Mouse (Mus musculus) kidney, embryonic 14.5 days (tissue): ENCODE measurements around the gene Spata7. TPM values are rescaled to one million over a fixed set of nuclear protein-coding genes. Genes with fewer than 3 reads are reported as not detected.
"Not testable (repeated sequence)": the region's sequence is repeated elsewhere in the genome, so short reads cannot be mapped to it uniquely, and the experiment has no call there.

Source experiments
- ATAC-seq: fragments of 200-750 bp; cut with Nextera tagmentation; 2 replicates; pipeline ENCODE4 v1.8.0; 2017; ENCODE audit warnings: moderate number of reproducible peaks, mild to moderate bottlenecking, moderate TSS enrichment, moderate library complexity; ENCODE audit not compliant: low FRiP score, low TSS enrichment
- H3K27ac ChIP-seq: fragments of 300-500 bp; sonication (generic); 2 replicates; pipeline ENCODE4 v1.5.1; 2014; ENCODE audit warnings: low read depth, mild to moderate bottlenecking, low read length, moderate library complexity, mixed read lengths
- H3K27me3 ChIP-seq: fragments of 300-500 bp; sonication (generic); 2 replicates; pipeline ENCODE4 v1.6.1; 2014; ENCODE audit warnings: mild to moderate bottlenecking, low read length; ENCODE audit not compliant: control insufficient read depth, insufficient read depth
- H3K36me3 ChIP-seq: fragments of 300-500 bp; sonication (generic); 2 replicates; pipeline ENCODE4 v1.6.1; 2014; ENCODE audit warnings: low read length, mixed read lengths; ENCODE audit not compliant: control insufficient read depth, insufficient read depth
- H3K4me1 ChIP-seq: fragments of 300-500 bp; sonication (generic); 2 replicates; pipeline ENCODE4 v1.6.1; 2014; ENCODE audit warnings: low read length, mixed read lengths; ENCODE audit not compliant: control insufficient read depth, insufficient read depth
- H3K4me2 ChIP-seq: fragments of 300-500 bp; sonication (generic); replicated peaks from 2 replicates; pipeline ENCODE4 v1.6.1; 2014; ENCODE audit warnings: low read depth, mild to moderate bottlenecking, low read length
- H3K4me3 ChIP-seq: fragments of 300-500 bp; sonication (generic); 2 replicates; pipeline ENCODE4 v1.5.1; 2014; ENCODE audit warnings: mild to moderate bottlenecking, low read length
- H3K9ac ChIP-seq: fragments of 300-500 bp; sonication (generic); 2 replicates; pipeline ENCODE4 v1.6.1; 2014; ENCODE audit warnings: low read depth, mild to moderate bottlenecking, low read length, moderate library complexity
- H3K9me3 ChIP-seq: fragments of 300-500 bp; sonication (generic); 2 replicates; pipeline ENCODE4 v1.6.1; 2016; ENCODE audit warnings: low read length; ENCODE audit not compliant: control insufficient read depth
- WGBS: fragments of 180-500 bp; shearing (Covaris S2); extraction: QIAGEN DNeasy Blood & Tissue Kit; methylation state at CpG from one replicate; pipeline ENCODE4 v1.1.7; 2014; 5-methylcytosine and 5-hydroxymethylcytosine counted together
- polyA plus RNA-seq: library from polyadenylated mRNA; unstranded; fragments of >200 nt; fragmentation: Nextera tagmentation; extraction: Ambion mirVana; gene quantifications from 2 replicates; pipeline ENCODE4 v1.2.1, GENCODE M21; 2014

The Spata7 gene
- polyA plus RNA-seq, 1 experiment from 2014 or later = 18.6 TPM

GRCm38 (mm10) chr12:98614910-98615508 is 12.9 kb upstream of the Spata7 start:
- H3K27me3 ChIP-seq = no peaks in the 10 kb centered on the region
- no peak overlapping the region for H3K4me2 ChIP-seq
- 33% methylated on average over 3 of the region's 3 CpGs for WGBS

DNA sequence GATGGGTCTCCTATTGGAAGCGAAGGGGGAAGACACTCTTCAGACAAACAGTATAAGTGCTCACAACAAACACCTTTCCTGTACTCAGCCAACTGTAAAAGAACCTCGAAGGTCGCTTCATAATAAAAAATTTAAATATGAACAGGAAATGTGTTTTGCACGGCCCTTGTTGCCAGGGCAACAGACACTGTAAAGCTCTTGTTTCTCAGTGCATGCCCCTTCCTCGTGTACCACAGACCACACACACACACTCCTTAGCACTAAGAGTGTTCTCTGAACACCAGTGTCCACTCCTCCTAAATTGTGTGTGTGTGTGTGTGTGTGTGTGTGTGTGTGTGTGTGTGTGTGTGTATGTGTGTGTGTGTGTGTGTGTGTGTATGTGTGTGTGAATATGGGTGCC is 12.2 kb upstream of the Spata7 start:
- no peak overlapping the region for H3K27ac ChIP-seq
- H3K9ac ChIP-seq = no peak overlapping the region
- no peaks in the 10 kb centered on the region for H3K4me1 ChIP-seq
- no peak overlapping the region for H3K4me2 ChIP-seq
- 44% methylated on average over 5 of the region's 5 CpGs for WGBS
- no peaks in the 10 kb centered on the region for H3K36me3 ChIP-seq
- H3K27me3 ChIP-seq = no peaks in the 10 kb centered on the region
- H3K4me3 ChIP-seq = no peak overlapping the region
- no peak for ATAC-seq
- no peaks in the 10 kb centered on the region for H3K9me3 ChIP-seq

More at GRCm38 (mm10) chr12:98614910-98615508, 12.9 kb upstream of the Spata7 start:
- H3K36me3 ChIP-seq = no peaks in the 10 kb centered on the region
- H3K4me3 ChIP-seq = no peak overlapping the region
- H3K9ac ChIP-seq = no peak overlapping the region
- ATAC-seq = no peak
- no peak overlapping the region for H3K27ac ChIP-seq
- H3K9me3 ChIP-seq = no peaks in the 10 kb centered on the region
- H3K4me1 ChIP-seq = no peaks in the 10 kb centered on the region

- H3K9me3 ChIP-seq = no peaks in the 10 kb centered on the region
- no peak overlapping the region for H3K27ac ChIP-seq
- WGBS = 58% methylated on average over 2 of the region's 2 CpGs
- H3K4me3 ChIP-seq = no peak overlapping the region
- H3K9ac ChIP-seq = no peak overlapping the region
- ATAC-seq = no peak
- no peak overlapping the region for H3K4me2 ChIP-seq
- no peaks in the 10 kb centered on the region for H3K4me1 ChIP-seq
- no peaks in the 10 kb centered on the region for H3K27me3 ChIP-seq
- H3K36me3 ChIP-seq = no peaks in the 10 kb centered on the region
These were observed 8.5 kb upstream of the Spata7 start for GRCm38 (mm10) chr12:98619496-98619895.

DNA sequence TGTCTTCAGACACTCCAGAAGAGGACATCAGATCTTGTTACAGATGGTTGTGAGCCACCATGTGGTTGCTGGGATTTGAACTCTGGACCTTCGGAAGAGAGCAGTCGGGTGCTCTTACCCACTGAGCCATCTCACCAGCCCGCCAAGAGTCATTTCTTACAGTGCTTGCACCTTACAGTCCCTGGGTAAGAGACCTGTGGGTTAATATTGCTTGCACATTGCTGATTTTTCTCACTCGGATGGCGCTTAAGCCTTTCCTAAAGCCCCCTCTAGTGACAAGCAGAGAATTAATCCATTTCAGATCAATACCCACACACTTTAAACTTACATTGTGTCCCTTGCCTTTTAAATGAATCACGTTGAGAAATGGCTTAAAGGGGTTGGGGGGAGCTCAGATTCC is 7.0 kb upstream of the Spata7 start:
- not testable (repeated sequence) for H3K4me1 ChIP-seq, H3K36me3 ChIP-seq, H3K9ac ChIP-seq, H3K4me2 ChIP-seq, H3K27me3 ChIP-seq, ATAC-seq, H3K9me3 ChIP-seq, H3K4me3 ChIP-seq, H3K27ac ChIP-seq
- WGBS = 46% methylated on average over 6 of the region's 6 CpGs

- 88% methylated on average over 10 of the region's 10 CpGs for WGBS
- not testable (repeated sequence) for H3K4me3 ChIP-seq, ATAC-seq, H3K36me3 ChIP-seq, H3K27ac ChIP-seq, H3K27me3 ChIP-seq, H3K4me2 ChIP-seq, H3K9me3 ChIP-seq, H3K4me1 ChIP-seq, H3K9ac ChIP-seq
These were observed 4.7 kb upstream of the Spata7 start for GRCm38 (mm10) chr12:98623266-98623665.

DNA sequence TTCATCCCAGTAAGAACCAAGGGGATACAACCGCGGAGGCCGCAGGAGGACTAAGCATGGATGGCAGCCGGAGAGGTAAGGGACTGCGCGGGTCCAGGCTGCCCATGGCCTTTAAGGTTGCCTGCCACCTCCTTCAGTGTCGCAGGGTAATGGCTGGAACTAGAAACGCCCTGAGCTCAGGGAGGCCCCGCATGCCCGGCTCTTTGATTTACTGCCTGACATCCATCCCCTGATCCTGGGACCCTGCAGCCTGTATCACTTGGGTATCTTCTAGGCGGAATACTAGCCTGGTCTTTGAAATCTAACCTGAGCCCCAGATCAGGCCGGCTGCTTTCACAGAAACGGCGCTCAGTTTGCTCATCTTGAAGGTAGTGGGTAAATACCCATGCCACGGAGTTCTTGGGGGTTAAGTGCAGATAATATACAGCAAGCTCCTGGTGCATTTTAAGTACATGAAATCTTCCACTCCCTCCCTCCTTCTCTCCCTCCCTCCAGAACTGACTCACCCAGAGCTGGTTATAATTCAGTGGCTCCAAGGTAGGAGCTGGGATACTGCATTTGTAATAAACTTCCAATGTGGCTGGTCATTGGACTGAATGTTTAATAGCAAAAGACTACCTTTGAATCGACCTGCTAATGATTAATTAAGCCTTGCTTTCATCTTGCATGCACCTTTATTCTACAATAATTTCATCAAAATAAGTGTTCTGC is 458 bp downstream of the Spata7 start:
- peak; percentile 93 for ATAC-seq
- Histone ChIP-seq H3K36me3 (no peaks in the 10 kb centered on the region; the same call in 1 of the 2 replicates), H3K9me3 (peaks cover 4% of the 10 kb centered on the region), H3K27ac (no peak overlapping the region; the same call in 1 of the 2 replicates), H3K27me3 (no peaks in the 10 kb centered on the region), H3K4me2 (peak overlapping the region; percentile 43), H3K4me1 (peaks cover 4% of the 10 kb centered on the region; the same call in 1 of the 2 replicates), H3K9ac (peak overlapping the region; percentile 66), H3K4me3 (peak overlapping the region; percentile 84)
- 1% methylated on average over 16 of the region's 16 CpGs for WGBS

DNA sequence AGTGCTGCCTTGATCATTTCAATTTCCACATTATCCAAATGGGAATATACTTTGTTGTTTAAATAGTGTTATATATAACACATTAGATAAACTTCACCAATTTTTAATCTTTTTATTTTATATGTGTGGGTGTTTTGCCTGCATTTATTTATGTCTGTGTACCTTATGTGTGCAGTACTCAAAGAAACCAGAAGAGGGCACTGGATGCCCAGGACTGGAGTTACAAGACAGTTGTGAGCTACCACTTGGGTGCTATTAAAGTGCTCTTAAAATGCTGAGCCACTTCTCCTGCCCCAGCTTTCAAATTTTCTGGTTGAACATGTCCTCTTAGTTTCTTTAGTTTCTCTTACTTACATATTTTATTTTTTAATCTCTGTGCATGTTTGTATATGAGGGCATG is 16.9 kb downstream of the Spata7 start:
- Histone ChIP-seq H3K4me1 (no peaks in the 10 kb centered on the region), H3K27me3 (no peaks in the 10 kb centered on the region), H3K4me2 (no peak overlapping the region), H3K27ac (no peak overlapping the region), H3K9me3 (no peaks in the 10 kb centered on the region), H3K4me3 (no peak overlapping the region), H3K9ac (no peak overlapping the region), H3K36me3 (no peaks in the 10 kb centered on the region; the same call in 1 of the 2 replicates)
- no peak for ATAC-seq

DNA sequence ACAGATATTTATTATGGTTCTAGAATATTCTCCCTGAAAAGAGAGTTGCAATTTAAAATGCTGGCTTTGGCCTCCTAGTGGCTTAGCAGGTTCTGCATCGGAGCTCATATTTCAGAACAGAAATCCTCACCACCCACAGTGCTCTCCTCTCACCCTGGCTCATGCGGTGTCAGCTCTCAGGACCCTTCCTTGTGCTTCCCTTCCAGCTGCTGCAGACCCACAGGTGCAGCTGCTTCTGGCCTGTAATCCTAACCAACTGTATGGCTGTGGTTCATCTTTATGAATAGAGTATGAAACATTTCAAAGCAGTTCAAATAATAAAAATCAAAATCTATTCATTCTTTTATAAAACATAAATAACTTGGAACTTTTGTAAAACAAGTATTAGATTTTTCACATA is 28.9 kb downstream of the Spata7 start:
- no peaks in the 10 kb centered on the region for H3K27me3 ChIP-seq
- no peaks in the 10 kb centered on the region for H3K9me3 ChIP-seq
- no peak overlapping the region for H3K4me3 ChIP-seq
- no peak overlapping the region for H3K9ac ChIP-seq
- peaks cover 12% of the 10 kb centered on the region; the same call in 1 of the 2 replicates for H3K36me3 ChIP-seq
- H3K27ac ChIP-seq = no peak overlapping the region
- WGBS = 71% methylated on average over 2 of the region's 2 CpGs
- ATAC-seq = no peak
- H3K4me2 ChIP-seq = no peak overlapping the region
- H3K4me1 ChIP-seq = no peaks in the 10 kb centered on the region

GRCm38 (mm10) chr12:98662617-98663016 is 34.7 kb downstream of the Spata7 start:
- WGBS = 95% methylated on average over 7 of the region's 7 CpGs
- H3K27ac ChIP-seq = no peak overlapping the region
- H3K4me3 ChIP-seq = no peak overlapping the region
- H3K4me1 ChIP-seq = no peaks in the 10 kb centered on the region
- ATAC-seq = no peak
- no peak overlapping the region for H3K9ac ChIP-seq
- peaks cover 21% of the 10 kb centered on the region for H3K36me3 ChIP-seq
- no peaks in the 10 kb centered on the region for H3K9me3 ChIP-seq
- H3K4me2 ChIP-seq = no peak overlapping the region
- H3K27me3 ChIP-seq = no peaks in the 10 kb centered on the region
